Mouse (Mus musculus) lung, postnatal 0 days (tissue): ENCODE measurements around the gene Gm10192.

ENCODE experiments used
- CTCF ChIP-seq: IDR thresholded peaks from 2 replicates; pipeline ENCODE4 v1.5.1; 2016; ENCODE audit warnings: antibody characterized with exemption, mild to moderate bottlenecking
- EP300 ChIP-seq: IDR thresholded peaks from 2 replicates; pipeline ENCODE4 v1.6.1; 2016; ENCODE audit warnings: antibody characterized with exemption, mild to moderate bottlenecking, control low read depth

- TF ChIP-seq CTCF (no peak), EP300 (no peak)
Measured at GRCm38 (mm10) chr4:97193176-97193575, 10.2 kb upstream of the Gm10192 start.
